Mouse (Mus musculus) cerebellum, adult 2 months (tissue): ENCODE data around the gene Rpl23. TPM values are rescaled to one million over a fixed set of nuclear protein-coding genes. Genes with fewer than 3 reads are reported as not detected.

Source experiments
- DNase-seq, 2 experiments: peaks; one replicate each; pipeline ENCODE4 v3.0.0; 2021
- H3K27ac ChIP-seq: fragments of 200-500 bp; 2 replicates; pipeline ENCODE4 v1.5.1; 2012; ENCODE audit warnings: low read length, control low read depth, inconsistent platforms; ENCODE audit not compliant: insufficient read depth
- H3K27me3 ChIP-seq: fragments of 200-500 bp; 2 replicates; pipeline ENCODE4 v1.6.1; 2012; ENCODE audit warnings: inconsistent platforms, mild to moderate bottlenecking, low read length, moderate library complexity; ENCODE audit not compliant: control insufficient read depth, insufficient read depth
- H3K4me1 ChIP-seq: fragments of 200-500 bp; 2 replicates; pipeline ENCODE4 v1.6.1; 2011; ENCODE audit warnings: low read length; ENCODE audit not compliant: control insufficient read depth, insufficient read depth
- H3K4me3 ChIP-seq: fragments of 200-500 bp; replicated peaks from 2 replicates; pipeline ENCODE3; 2011; ENCODE audit warnings: mild to moderate bottlenecking, low read depth, low read length, control low read depth; ENCODE audit not compliant: insufficient read depth
- CTCF ChIP-seq: fragments of 200-500 bp; IDR thresholded peaks from 2 replicates; pipeline ENCODE4 v1.5.1; 2011; ENCODE audit warnings: low read depth, mild to moderate bottlenecking, control low read depth, low read length, moderate library complexity, borderline replicate concordance; ENCODE audit not compliant: insufficient read depth
- POLR2A ChIP-seq: fragments of 200-500 bp; IDR thresholded peaks from 2 replicates; pipeline ENCODE4 v1.6.1; 2011; ENCODE audit warnings: low read length, control low read depth, borderline replicate concordance; ENCODE audit not compliant: insufficient read depth
- WGBS: fragments of 180-500 bp; shearing (Covaris S2); methylation state at CpG from one replicate; pipeline ENCODE4 v1.1.7; 2018; 5-methylcytosine and 5-hydroxymethylcytosine counted together
- polyA plus RNA-seq: library from polyadenylated mRNA; depleted of rRNA; stranded (reverse); fragments of >200 nt; gene quantifications from 2 replicates; pipeline ENCODE4 v1.2.3, GENCODE M21; 2012

The Rpl23 gene
- polyA plus RNA-seq, 1 experiment: 281 TPM

GRCm38 (mm10) chr11:97825295-97825694 lies 43.1 kb upstream of the Rpl23 start:
- TF ChIP-seq POLR2A (no peak), CTCF (no peak)
- Histone ChIP-seq H3K27ac (no peak overlapping the region), H3K4me1 (peaks cover 26% of the 10 kb centered on the region), H3K27me3 (no peaks in the 10 kb centered on the region), H3K4me3 (no peak overlapping the region)
- WGBS: 83% methylated on average over 10 of the region's 10 CpGs
- DNase-seq: no peak

DNA sequence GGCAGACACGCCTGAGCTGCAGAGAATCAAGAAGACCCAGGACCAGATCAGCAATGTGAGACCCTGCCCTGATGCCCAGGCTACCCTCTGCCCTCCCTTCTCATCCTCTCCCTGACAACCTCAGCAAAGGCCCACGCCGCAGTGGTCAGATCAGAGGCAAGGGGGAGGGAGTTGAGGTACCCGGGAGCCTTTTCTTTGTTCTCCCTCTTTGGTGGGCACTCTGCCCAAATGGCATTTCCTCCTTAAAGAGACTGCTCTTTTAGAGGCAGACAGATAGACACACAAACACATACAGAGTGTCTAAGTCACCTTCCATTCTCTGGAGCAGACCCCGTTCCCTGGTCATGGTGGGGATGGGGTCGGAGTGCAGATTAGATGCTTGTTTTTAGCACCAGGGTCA lies 42.7 kb upstream of the Rpl23 start:
- no peaks in the 10 kb centered on the region for H3K27me3 ChIP-seq
- TF ChIP-seq POLR2A: no peak
- TF ChIP-seq CTCF: no peak
- H3K27ac ChIP-seq: no peak overlapping the region
- H3K4me3 ChIP-seq: no peak overlapping the region
- WGBS: 51% methylated on average over 6 of the region's 6 CpGs
- no peak for DNase-seq
- peaks cover 26% of the 10 kb centered on the region for H3K4me1 ChIP-seq

- TF ChIP-seq CTCF (no peak), POLR2A (no peak)
- H3K27me3 ChIP-seq: no peaks in the 10 kb centered on the region
- peaks cover 26% of the 10 kb centered on the region for H3K4me1 ChIP-seq
- no peak overlapping the region; the same call in 1 of the 2 replicates for H3K27ac ChIP-seq
- 75% methylated on average over 11 of the region's 11 CpGs for WGBS
- H3K4me3 ChIP-seq: no peak overlapping the region
- DNase-seq: no peak
Observed at GRCm38 (mm10) chr11:97824168-97824567, 41.9 kb upstream of the Rpl23 start.

DNA sequence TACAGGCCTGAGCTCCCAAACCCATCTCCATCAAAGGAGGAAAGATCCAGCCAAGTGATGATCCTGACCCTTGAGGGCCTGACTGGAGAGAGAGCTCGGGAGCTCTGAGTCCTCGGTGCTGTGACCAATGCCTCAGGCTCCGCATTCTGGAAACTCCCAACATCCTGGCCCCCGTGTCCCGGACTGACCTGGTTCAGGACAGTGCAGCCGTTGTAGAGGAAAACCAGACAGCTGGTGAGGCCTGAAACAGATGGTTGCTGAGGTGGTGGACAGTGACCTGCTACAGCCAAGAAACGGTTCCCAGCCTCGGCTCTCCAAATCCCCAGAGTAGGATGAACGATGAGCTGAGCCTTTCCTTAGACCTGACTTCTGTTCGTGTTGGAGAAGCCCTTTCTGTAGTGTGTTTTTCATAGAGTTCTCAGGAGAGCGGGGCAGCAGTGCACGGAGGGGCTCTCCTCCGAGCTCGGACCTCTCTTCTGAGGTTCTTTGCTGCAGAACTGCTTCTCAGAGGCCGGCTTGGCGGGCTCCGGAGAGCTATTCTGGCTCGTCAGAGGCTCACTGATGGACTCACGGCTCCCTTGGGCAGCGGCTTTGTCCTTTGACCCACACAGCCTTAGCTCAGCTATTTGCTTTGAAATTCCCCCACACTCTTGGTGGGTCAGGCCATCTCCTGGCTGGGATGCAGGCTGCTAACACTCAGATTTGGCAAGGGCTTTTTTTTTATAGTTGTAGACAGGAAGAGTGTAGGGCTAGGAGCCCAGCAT lies 40.8 kb upstream of the Rpl23 start:
- 12% methylated on average over 20 of the region's 20 CpGs for WGBS
- peak; percentile 73 to 81 for DNase-seq
- Histone ChIP-seq H3K27ac (peak overlapping the region; percentile 93), H3K4me1 (peaks cover 37% of the 10 kb centered on the region), H3K27me3 (no peaks in the 10 kb centered on the region), H3K4me3 (no peak overlapping the region)
- TF ChIP-seq POLR2A (0 out of 2 replicates have a peak, but pooled peaks have one; percentile 15), CTCF (no peak)

GRCm38 (mm10) chr11:97821401-97822064 lies 39.3 kb upstream of the Rpl23 start:
- WGBS: 87% methylated on average over 8 of the region's 8 CpGs
- DNase-seq: no peak
- H3K4me1 ChIP-seq: peaks cover 44% of the 10 kb centered on the region
- H3K27me3 ChIP-seq: no peaks in the 10 kb centered on the region
- TF ChIP-seq CTCF: no peak
- no peak for TF ChIP-seq POLR2A
- no peak overlapping the region for H3K27ac ChIP-seq
- no peak overlapping the region for H3K4me3 ChIP-seq

GRCm38 (mm10) chr11:97820840-97821239 lies 38.6 kb upstream of the Rpl23 start:
- Histone ChIP-seq H3K4me1 (peaks cover 50% of the 10 kb centered on the region), H3K4me3 (no peak overlapping the region), H3K27ac (no peak overlapping the region; the same call in 1 of the 2 replicates), H3K27me3 (no peaks in the 10 kb centered on the region)
- 26% methylated on average over 4 of the region's 4 CpGs for WGBS
- no peak for TF ChIP-seq CTCF
- no peak for TF ChIP-seq POLR2A
- DNase-seq: peak; percentile 70 to 75

- H3K4me1 ChIP-seq: peaks cover 52% of the 10 kb centered on the region
- TF ChIP-seq CTCF: no peak
- TF ChIP-seq POLR2A: no peak
- no peak overlapping the region for H3K4me3 ChIP-seq
- H3K27me3 ChIP-seq: no peaks in the 10 kb centered on the region
- no peak overlapping the region for H3K27ac ChIP-seq
- no peak for DNase-seq
- WGBS: 85% methylated on average over 5 of the region's 5 CpGs
Observed at GRCm38 (mm10) chr11:97819923-97820322, 37.7 kb upstream of the Rpl23 start.

- WGBS: 62% methylated on average over 4 of the region's 4 CpGs
- Histone ChIP-seq H3K4me3 (no peak overlapping the region), H3K4me1 (peaks cover 46% of the 10 kb centered on the region), H3K27ac (0 out of 2 replicates have a peak overlapping the region, but pooled peaks have one; percentile 26), H3K27me3 (no peaks in the 10 kb centered on the region)
- TF ChIP-seq POLR2A (no peak), CTCF (no peak)
- no peak for DNase-seq
Observed at GRCm38 (mm10) chr11:97819102-97819501, 36.9 kb upstream of the Rpl23 start.
